Mouse (Mus musculus) forebrain, postnatal 0 days (tissue): ENCODE data around the gene Fam71e1. TPM values are rescaled to one million over a fixed set of nuclear protein-coding genes. Genes with fewer than 3 reads are reported as not detected.

Experiments
- ATAC-seq: fragments of 200-750 bp; cut with Nextera tagmentation; 2 replicates; pipeline ENCODE4 v1.8.0; 2017; ENCODE audit warnings: mild to moderate bottlenecking, moderate library complexity
- DNase-seq: peaks from one replicate; pipeline ENCODE4 v3.0.0-alpha.2; 2015
- H3K27ac ChIP-seq: fragments of 300-500 bp; sonication (generic); 2 replicates; pipeline ENCODE4 v1.5.1; 2014; ENCODE audit warnings: low read depth, mild to moderate bottlenecking, antibody characterized with exemption, low read length, moderate library complexity, mixed read lengths
- H3K27me3 ChIP-seq: fragments of 300-500 bp; sonication (generic); 2 replicates; pipeline ENCODE4 v1.6.1; 2014; ENCODE audit warnings: mild to moderate bottlenecking, low read length, mixed read lengths; ENCODE audit not compliant: insufficient read depth
- H3K36me3 ChIP-seq: fragments of 300-500 bp; sonication (generic); 2 replicates; pipeline ENCODE4 v1.6.1; 2014; ENCODE audit warnings: mild to moderate bottlenecking, moderate library complexity; ENCODE audit not compliant: insufficient read depth
- H3K4me1 ChIP-seq: fragments of 300-500 bp; sonication (generic); 2 replicates; pipeline ENCODE4 v1.6.1; 2014; ENCODE audit warnings: antibody characterized with exemption; ENCODE audit not compliant: insufficient read depth
- H3K4me2 ChIP-seq: fragments of 300-500 bp; sonication (generic); 2 replicates; pipeline ENCODE4 v1.6.1; 2014; ENCODE audit warnings: low read depth, mild to moderate bottlenecking, moderate library complexity
- H3K4me3 ChIP-seq: fragments of 300-500 bp; sonication (generic); 2 replicates; pipeline ENCODE4 v1.5.1; 2014; ENCODE audit warnings: low read depth, low read length, mixed read lengths
- H3K9ac ChIP-seq: fragments of 300-500 bp; sonication (generic); 2 replicates; pipeline ENCODE4 v1.6.1; 2014; ENCODE audit warnings: mild to moderate bottlenecking
- H3K9me3 ChIP-seq: fragments of 300-500 bp; sonication (generic); 2 replicates; pipeline ENCODE4 v1.6.1; 2016; ENCODE audit warnings: low read length
- CTCF ChIP-seq: sonication (generic); IDR thresholded peaks from 2 replicates; pipeline ENCODE4 v1.5.1; 2016; ENCODE audit warnings: antibody characterized with exemption, control low read depth, low read depth
- WGBS: fragments of 180-500 bp; shearing (Covaris S2); extraction: QIAGEN DNeasy Blood & Tissue Kit; methylation state at CpG from one replicate; pipeline ENCODE4 v1.1.7; 2014; 5-methylcytosine and 5-hydroxymethylcytosine counted together
- polyA plus RNA-seq: library from polyadenylated mRNA; unstranded; fragments of >200 nt; fragmentation: Nextera tagmentation; extraction: Ambion mirVana; gene quantifications from 2 replicates; pipeline ENCODE4 v1.2.1, GENCODE M21; 2015
- total RNA-seq: library from RNA; depleted of rRNA; stranded (reverse); fragments of >200 nt; gene quantifications from 2 replicates; pipeline ENCODE4 v1.2.3, GENCODE M21; 2014

The Fam71e1 gene
- total and polyA plus RNA-seq, 2 experiments from 2014 or later, result 21.1 to 27.2 TPM

- H3K27ac ChIP-seq, result no peak overlapping the region
- ATAC-seq, result no peak
- H3K4me3 ChIP-seq, result no peak overlapping the region
- H3K4me2 ChIP-seq, result no peak overlapping the region
- H3K4me1 ChIP-seq, result peaks cover 26% of the 10 kb centered on the region
- H3K9me3 ChIP-seq, result no peaks in the 10 kb centered on the region
- peaks cover 2% of the 10 kb centered on the region; the same call in 1 of the 2 replicates for H3K27me3 ChIP-seq
- TF ChIP-seq CTCF, result no peak
- 38% methylated on average over 6 of the region's 6 CpGs for WGBS
- no peaks in the 10 kb centered on the region for H3K36me3 ChIP-seq
- no peak overlapping the region for H3K9ac ChIP-seq
- DNase-seq, result no peak
These were observed 24.4 kb upstream of the Fam71e1 start for GRCm38 (mm10) chr7:44471880-44472557.

GRCm38 (mm10) chr7:44472558-44472885 lies 23.9 kb upstream of the Fam71e1 start:
- Histone ChIP-seq H3K4me1 (peaks cover 26% of the 10 kb centered on the region), H3K9ac (no peak overlapping the region), H3K27ac (no peak overlapping the region), H3K27me3 (peaks cover 7% of the 10 kb centered on the region; the same call in 1 of the 2 replicates), H3K4me2 (no peak overlapping the region), H3K9me3 (no peaks in the 10 kb centered on the region), H3K36me3 (no peaks in the 10 kb centered on the region), H3K4me3 (no peak overlapping the region)
- WGBS, result 7% methylated on average over 1 of the region's 1 CpGs
- ATAC-seq, result no peak
- no peak for TF ChIP-seq CTCF
- no peak for DNase-seq

GRCm38 (mm10) chr7:44472961-44473646 lies 23.3 kb upstream of the Fam71e1 start:
- H3K4me2 ChIP-seq, result no peak overlapping the region
- H3K27me3 ChIP-seq, result peaks cover 9% of the 10 kb centered on the region; the same call in 1 of the 2 replicates
- H3K4me1 ChIP-seq, result peaks cover 26% of the 10 kb centered on the region
- 64% methylated on average over 9 of the region's 9 CpGs for WGBS
- no peaks in the 10 kb centered on the region for H3K36me3 ChIP-seq
- no peak overlapping the region for H3K9ac ChIP-seq
- ATAC-seq (no peak), DNase-seq (no peak)
- no peaks in the 10 kb centered on the region for H3K9me3 ChIP-seq
- no peak for TF ChIP-seq CTCF
- no peak overlapping the region for H3K27ac ChIP-seq
- H3K4me3 ChIP-seq, result no peak overlapping the region

- peaks cover 17% of the 10 kb centered on the region for H3K4me1 ChIP-seq
- H3K4me2 ChIP-seq, result no peak overlapping the region
- no peaks in the 10 kb centered on the region for H3K9me3 ChIP-seq
- no peak overlapping the region for H3K9ac ChIP-seq
- no peaks in the 10 kb centered on the region for H3K36me3 ChIP-seq
- TF ChIP-seq CTCF, result no peak
- peaks cover 9% of the 10 kb centered on the region; the same call in 1 of the 2 replicates for H3K27me3 ChIP-seq
- peak; percentile 57 for DNase-seq
- ATAC-seq, result peak; percentile 81
- peak overlapping the region; percentile 50 for H3K27ac ChIP-seq
- WGBS, result 13% methylated on average over 3 of the region's 4 CpGs
- H3K4me3 ChIP-seq, result no peak overlapping the region
These were observed 22.0 kb upstream of the Fam71e1 start for GRCm38 (mm10) chr7:44474419-44474818.

GRCm38 (mm10) chr7:44475046-44475614 lies 21.3 kb upstream of the Fam71e1 start:
- DNase-seq (no peak), ATAC-seq (peak; percentile 26; the same call in 1 of the 2 replicates)
- WGBS, result 28% methylated on average over 5 of the region's 5 CpGs
- peaks cover 9% of the 10 kb centered on the region; the same call in 1 of the 2 replicates for H3K27me3 ChIP-seq
- no peak for TF ChIP-seq CTCF
- no peak overlapping the region for H3K4me2 ChIP-seq
- peaks cover 17% of the 10 kb centered on the region for H3K4me1 ChIP-seq
- H3K36me3 ChIP-seq, result no peaks in the 10 kb centered on the region
- no peak overlapping the region for H3K9ac ChIP-seq
- H3K27ac ChIP-seq, result peak overlapping the region; percentile 45; the same call in 1 of the 2 replicates
- H3K9me3 ChIP-seq, result no peaks in the 10 kb centered on the region
- H3K4me3 ChIP-seq, result no peak overlapping the region

- 81% methylated on average over 3 of the region's 3 CpGs for WGBS
These were observed 13.4 kb upstream of the Fam71e1 start for GRCm38 (mm10) chr7:44482836-44483435.

GRCm38 (mm10) chr7:44484109-44484508 lies 12.3 kb upstream of the Fam71e1 start:
- DNase-seq, result no peak
- TF ChIP-seq CTCF, result no peak; the same call in 1 of the 2 replicates
- no peak overlapping the region for H3K4me3 ChIP-seq
- no peak for ATAC-seq
- WGBS, result 100% methylated on average over 1 of the region's 1 CpGs
- H3K4me2 ChIP-seq, result no peak overlapping the region
- H3K9ac ChIP-seq, result no peak overlapping the region
- no peaks in the 10 kb centered on the region for H3K9me3 ChIP-seq
- H3K36me3 ChIP-seq, result peaks cover 6% of the 10 kb centered on the region
- peaks cover 7% of the 10 kb centered on the region; the same call in 1 of the 2 replicates for H3K27me3 ChIP-seq
- H3K4me1 ChIP-seq, result no peaks in the 10 kb centered on the region
- H3K27ac ChIP-seq, result no peak overlapping the region

More at GRCm38 (mm10) chr7:44482836-44483435, 13.4 kb upstream of the Fam71e1 start:
- H3K36me3 ChIP-seq, result no peaks in the 10 kb centered on the region; the same call in none of the 2 replicates
- DNase-seq (no peak), ATAC-seq (no peak)
- no peak overlapping the region for H3K9ac ChIP-seq
- no peak overlapping the region for H3K27ac ChIP-seq
- no peak for TF ChIP-seq CTCF
- peaks cover 7% of the 10 kb centered on the region; the same call in 1 of the 2 replicates for H3K27me3 ChIP-seq
- no peak overlapping the region for H3K4me2 ChIP-seq
- H3K4me1 ChIP-seq, result no peaks in the 10 kb centered on the region
- H3K4me3 ChIP-seq, result no peak overlapping the region
- H3K9me3 ChIP-seq, result no peaks in the 10 kb centered on the region
